Mouse (Mus musculus) CD4-positive naive resting alpha-beta T cell, adult 57 days (primary cell): ENCODE data around the gene Olfr118. TPM values are rescaled to one million over a fixed set of nuclear protein-coding genes. Genes with fewer than 3 reads are reported as not detected.

Experiments used
- total RNA-seq: library from RNA; stranded (reverse); gene quantifications from one replicate; pipeline ENCODE4 v1.2.4, GENCODE M21; 2023

The Olfr118 gene
- total RNA-seq = not detected

DNA sequence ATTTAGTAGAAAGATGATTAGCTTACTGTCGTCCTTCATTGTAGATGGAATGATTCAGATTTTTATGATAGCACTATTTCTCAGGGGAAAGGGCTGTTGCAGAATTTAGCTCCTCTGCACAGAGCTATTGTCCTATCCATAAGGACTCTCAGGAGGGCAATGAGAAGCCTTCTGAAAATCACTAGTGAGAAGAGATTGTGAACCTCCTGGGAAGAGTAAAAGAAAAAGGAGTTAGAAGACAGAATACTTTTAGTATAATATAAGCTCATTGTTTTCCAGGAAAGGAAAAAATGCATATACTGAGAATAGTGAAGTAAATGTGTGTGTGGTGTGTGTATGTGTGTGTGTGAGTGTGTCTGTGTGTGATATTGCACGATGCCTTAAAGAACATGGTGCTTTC lies at the start of gene Olfr118:
Olfr118 (plus strand) TSS at position 301 of the 400 bp plus-strand sequence.

DNA sequence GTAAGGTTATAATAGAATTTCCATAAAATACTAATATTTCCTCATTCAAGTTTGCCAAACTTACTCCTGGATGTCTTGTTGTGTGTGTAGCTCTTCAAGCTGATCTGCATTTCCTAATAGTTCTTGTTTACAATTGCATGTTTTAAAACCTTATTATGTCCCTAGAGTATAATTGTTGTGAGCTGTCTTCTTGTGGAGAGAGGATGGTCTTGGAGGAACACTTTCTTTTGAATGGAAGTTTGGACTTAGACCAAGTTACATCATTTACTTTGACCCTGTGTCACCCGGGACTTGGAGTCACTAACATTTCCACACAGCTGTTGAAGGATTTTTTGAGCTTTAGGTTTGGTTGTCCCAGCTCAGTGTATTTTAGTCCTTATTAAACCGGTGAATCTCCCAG lies 39.8 kb upstream of the Olfr118 start, which contains the start of the genes Olfr115 and Olfr116:
Olfr115 (minus strand) TSS at position 101 of the 400 bp plus-strand sequence.
Olfr116 (minus strand) TSS at position 191 of the 400 bp plus-strand sequence.

DNA sequence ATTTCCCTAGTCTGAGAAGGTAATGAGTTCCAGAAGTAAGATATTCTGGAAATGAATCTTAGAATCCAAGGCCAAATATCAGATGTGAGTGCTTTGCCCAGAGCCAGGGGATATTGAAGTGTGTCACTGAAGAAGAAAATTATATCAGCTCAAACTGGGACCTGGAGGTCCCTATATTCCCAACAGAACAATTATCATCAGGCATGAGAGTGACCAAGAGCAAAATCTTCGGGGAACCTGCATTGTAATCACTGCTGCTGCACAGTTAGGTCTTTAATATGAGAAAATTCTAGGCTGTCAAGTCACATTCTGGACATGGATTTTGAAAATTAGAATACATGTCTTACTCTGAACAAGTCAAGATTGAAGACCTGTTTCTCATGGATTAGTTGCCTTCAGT lies 3.1 kb upstream of the Olfr118 start, which contains the start of gene Olfr117:
Olfr117 (minus strand) TSS at position 101 of the 400 bp plus-strand sequence.

DNA sequence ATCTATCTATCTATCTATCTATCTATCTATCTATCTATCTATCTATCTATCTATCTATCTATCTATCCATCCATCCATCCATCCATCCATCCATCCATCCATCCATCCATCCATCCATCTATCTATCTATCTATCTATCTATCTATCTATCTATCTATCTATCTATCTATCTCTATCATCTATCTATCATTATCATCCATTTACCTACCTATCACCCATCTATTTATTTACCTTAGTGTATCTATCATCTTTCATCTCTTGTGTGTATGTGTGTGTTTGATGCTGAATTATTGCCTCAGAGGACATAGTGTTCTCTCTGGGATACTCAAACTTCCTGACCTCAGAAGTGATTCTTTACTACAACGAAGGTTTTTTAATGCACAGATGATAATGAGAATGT lies 29.5 kb downstream of the Olfr118 start, which contains the start of gene Olfr119:
Olfr119 (plus strand) TSS at position 301 of the 400 bp plus-strand sequence.

DNA sequence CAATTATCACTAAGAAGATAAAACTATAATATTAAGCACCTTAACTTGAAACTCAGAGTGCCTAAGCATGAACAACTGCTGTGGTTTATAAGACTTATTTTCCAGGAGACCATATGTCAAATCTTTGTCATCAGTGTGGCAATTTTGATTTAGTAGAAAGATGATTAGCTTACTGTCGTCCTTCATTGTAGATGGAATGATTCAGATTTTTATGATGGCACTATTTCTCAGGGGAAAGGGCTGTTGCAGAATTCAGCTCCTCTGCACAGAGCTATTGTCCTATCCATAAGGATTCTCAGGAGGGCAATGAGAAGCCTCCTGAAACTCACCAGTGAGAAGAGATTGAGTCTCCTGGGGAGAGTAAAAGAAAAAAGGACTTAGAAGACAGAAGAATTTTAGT lies 54.7 kb downstream of the Olfr118 start, which contains the start of gene Olfr120:
Olfr120 (plus strand) TSS at position 301 of the 400 bp plus-strand sequence.

Other genes with a start within 250 kb of the Olfr118 start
- gene Olfr108, start 221.5 kb upstream of the Olfr118 start, total RNA-seq = not detected
- not detected for gene Olfr109, start 208.1 kb upstream of the Olfr118 start, total RNA-seq
- not detected for gene H2-M2, start 183.4 kb upstream of the Olfr118 start, total RNA-seq
- not detected for gene Olfr110, start 174.5 kb upstream of the Olfr118 start, total RNA-seq
- gene Olfr111, start 159.0 kb upstream of the Olfr118 start, total RNA-seq = not detected
- not detected for gene Olfr112, start 97.5 kb upstream of the Olfr118 start, total RNA-seq
- gene Olfr113, start 89.3 kb upstream of the Olfr118 start, total RNA-seq = not detected
- gene Olfr114, start 74.2 kb upstream of the Olfr118 start, total RNA-seq = not detected
- gene Olfr115, start 39.9 kb upstream of the Olfr118 start, total RNA-seq = not detected
- gene Olfr116, start 39.8 kb upstream of the Olfr118 start, total RNA-seq = not detected
- gene Olfr117, start 3.2 kb upstream of the Olfr118 start, total RNA-seq = not detected
- gene Olfr119, start 29.6 kb downstream of the Olfr118 start, total RNA-seq = not detected
- not detected for gene Olfr120, start 54.8 kb downstream of the Olfr118 start, total RNA-seq
- gene Olfr121, start 81.9 kb downstream of the Olfr118 start, total RNA-seq = not detected
- not detected for gene Olfr122, start 101.6 kb downstream of the Olfr118 start, total RNA-seq
- gene Olfr123, start 126.5 kb downstream of the Olfr118 start, total RNA-seq = not detected
- gene Olfr124, start 132.9 kb downstream of the Olfr118 start, total RNA-seq = not detected
- gene Olfr125, start 166.0 kb downstream of the Olfr118 start, total RNA-seq = not detected
- not detected for gene Olfr126, start 180.5 kb downstream of the Olfr118 start, total RNA-seq
- not detected for gene Olfr127, start 233.4 kb downstream of the Olfr118 start, total RNA-seq